Mouse (Mus musculus): ENCODE measurements around the gene Ccnb2. TPM values are rescaled to one million over a fixed set of nuclear protein-coding genes. Genes with fewer than 3 reads are reported as not detected.

Gene Ccnb2
- polyA plus RNA-seq (2017; shearing (Covaris generic)), result 8.2 TPM

DNA sequence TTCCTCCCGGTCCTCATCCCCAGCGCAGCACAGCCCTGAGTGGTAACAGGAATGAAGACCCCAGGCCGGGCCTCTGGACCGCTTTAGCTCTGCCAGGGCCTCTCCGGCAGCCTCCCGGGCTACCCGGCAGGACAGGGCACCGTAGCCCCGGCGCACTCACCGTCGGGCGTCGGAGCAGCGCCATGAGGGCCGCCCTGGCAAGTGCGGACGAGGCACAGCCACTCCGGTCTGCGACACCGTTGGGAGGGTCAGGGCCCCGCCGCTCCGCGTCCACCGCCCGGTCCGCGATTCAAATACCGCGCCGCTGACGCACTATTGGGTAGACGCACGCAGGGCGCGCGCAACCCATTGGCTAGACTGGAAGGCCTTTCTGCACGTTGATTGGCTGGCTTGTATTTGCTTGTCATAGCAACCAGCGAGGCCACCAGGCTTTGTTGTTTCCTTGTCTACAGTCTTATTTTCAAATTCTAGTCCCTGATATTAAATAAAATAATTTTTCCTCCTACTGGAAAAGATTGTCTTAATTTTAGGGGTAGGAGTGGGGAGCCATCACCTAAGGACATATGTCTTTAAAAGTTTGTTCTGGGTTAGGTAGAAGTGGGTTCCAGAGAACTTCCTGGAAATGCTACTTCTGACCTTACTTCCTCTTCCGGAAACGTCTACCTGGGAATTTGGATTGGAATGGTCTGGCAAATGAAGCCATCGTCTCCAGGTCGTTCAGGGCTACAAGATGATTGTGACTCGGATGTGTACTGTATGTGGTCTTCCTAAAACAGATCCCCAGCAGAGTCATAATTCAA, at the start of gene Ccnb2:
Ccnb2 (minus strand) TSS at position 291 of the 800 bp plus-strand sequence.

Other genes with a start within 250 kb of the Ccnb2 start
- gene Myo1e, start 214.2 kb downstream of the Ccnb2 start, polyA plus RNA-seq (2017; shearing (Covaris generic)), result 46.5 TPM
- gene Rnf111, start 82.2 kb upstream of the Ccnb2 start, polyA plus RNA-seq (2017; shearing (Covaris generic)), result 49.4 TPM
- 121 TPM for gene Sltm, start 121.2 kb upstream of the Ccnb2 start, polyA plus RNA-seq (2017; shearing (Covaris generic))
- 4.8 TPM for gene Gm10642, start 234.7 kb upstream of the Ccnb2 start, polyA plus RNA-seq (2017; shearing (Covaris generic))
- gene Mindy2, start 235.6 kb upstream of the Ccnb2 start, polyA plus RNA-seq (2017; shearing (Covaris generic)), result 110 TPM

Data from CD4-positive, CD25-positive, alpha-beta regulatory T cell (primary cell).